Mouse (Mus musculus): ENCODE data around the gene Nfat5.

DNA sequence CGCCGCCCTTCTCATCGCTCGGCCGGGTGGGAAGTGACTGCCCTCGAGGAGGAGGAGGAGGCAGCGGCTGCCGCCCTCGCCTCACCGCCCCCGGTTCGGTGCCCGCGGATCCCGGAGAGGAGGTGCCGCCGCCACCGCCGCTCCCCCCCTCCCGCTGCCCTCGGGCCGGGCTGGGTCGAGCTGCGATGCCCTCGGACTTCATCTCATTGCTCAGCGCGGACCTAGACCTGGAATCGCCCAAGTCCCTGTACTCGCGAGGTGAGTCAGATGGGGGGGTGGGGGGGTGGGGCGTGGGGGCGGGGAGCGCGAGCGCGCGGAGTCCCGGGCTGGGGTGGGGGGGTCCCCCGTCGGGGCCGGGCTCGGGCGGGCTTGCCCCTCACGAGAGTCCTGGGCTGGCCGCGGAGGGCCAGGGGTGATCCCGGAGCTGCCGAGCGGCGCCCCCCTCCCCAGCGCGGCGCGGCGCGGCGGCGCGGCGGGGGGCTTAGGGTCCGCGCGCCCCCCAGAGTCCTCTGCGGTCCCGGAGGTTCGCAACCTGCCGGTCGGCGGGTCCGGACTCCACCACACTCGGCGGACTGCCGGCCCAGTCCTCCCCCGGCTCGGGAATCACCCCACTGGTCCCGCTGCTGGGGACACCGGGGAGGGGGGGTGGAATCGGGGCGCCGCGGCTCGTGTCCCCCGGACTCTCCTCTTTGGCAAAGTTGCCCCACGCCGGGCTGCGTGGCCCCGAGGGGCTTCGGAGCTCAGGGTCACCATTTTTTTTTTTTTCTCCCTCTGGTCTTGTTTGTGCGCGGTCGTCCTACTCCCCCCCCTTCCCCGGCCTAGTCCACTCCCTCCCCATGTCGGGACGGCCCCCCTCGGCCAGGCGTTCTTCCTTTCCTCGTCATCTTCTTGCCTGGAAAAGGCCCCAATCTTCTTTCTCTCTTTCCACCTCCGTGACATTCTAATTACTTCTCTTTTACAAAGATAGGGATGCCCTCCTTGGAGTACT, 665 bp downstream of the Nfat5 start:
- no peak for TF ChIP-seq CTCF (IDR thresholded peaks at IDR 0.05; ENCODE audit: low read depth)
- TF ChIP-seq EP300 (IDR thresholded peaks at IDR 0.05; ENCODE audit: low read depth), result no peak
